Mouse (Mus musculus): Measurements from ENCODE around the gene Cxcr6. TPM values are rescaled to one million over a fixed set of nuclear protein-coding genes. Genes with fewer than 3 reads are reported as not detected.
"Not testable (repeated sequence)": the region's sequence is repeated elsewhere in the genome, so short reads cannot be mapped to it uniquely, and the experiment has no call there.

The Cxcr6 gene
- polyA plus RNA-seq (2016; fragmentation: Nextera tagmentation; extraction: Ambion mirVana): 0.37 and 0.48 TPM in 2 replicates

- ATAC-seq (ENCODE audit: insufficient number of reproducible peaks, low FRiP score): no peak
- H3K36me3 ChIP-seq: peaks cover 48% of the 10 kb centered on the region
- 83% methylated on average over 5 of the region's 5 CpGs for WGBS
- no peaks in the 10 kb centered on the region for H3K27me3 ChIP-seq (replicated peaks)
- no peaks in the 10 kb centered on the region for H3K9me3 ChIP-seq (replicated peaks)
- no peak within 1 kb of the TSS for H3K9ac ChIP-seq
- no peak within 1 kb of the TSS for H3K4me3 ChIP-seq
- H3K4me2 ChIP-seq: no peak within 1 kb of the TSS
- H3K4me1 ChIP-seq (replicated peaks): peaks cover 10% of the 10 kb centered on the region
- H3K27ac ChIP-seq (ENCODE audit: poor library complexity, severe bottlenecking): no peak within 1 kb of the TSS
These were observed at the start of gene Cxcr6 for GRCm38 (mm10) chr9:123806267-123806666. Gene Cxcr6 (plus strand): TSS chr9:123806475.

- H3K9me3 ChIP-seq (replicated peaks): no peaks in the 10 kb centered on the region
- ATAC-seq (ENCODE audit: insufficient number of reproducible peaks, low FRiP score): no peak
- 68% methylated on average over 3 of the region's 3 CpGs for WGBS
- no peak overlapping the region for H3K4me2 ChIP-seq
- H3K27me3 ChIP-seq (replicated peaks): no peaks in the 10 kb centered on the region
- H3K4me1 ChIP-seq (replicated peaks): no peaks in the 10 kb centered on the region
- no peak overlapping the region for H3K9ac ChIP-seq
- no peaks in the 10 kb centered on the region for H3K36me3 ChIP-seq
- H3K4me3 ChIP-seq: no peak overlapping the region
- H3K27ac ChIP-seq (ENCODE audit: poor library complexity, severe bottlenecking): no peak overlapping the region
These were observed 49.5 kb upstream of the Cxcr6 start for GRCm38 (mm10) chr9:123756752-123757151.

GRCm38 (mm10) chr9:123757326-123757725 is 48.9 kb upstream of the Cxcr6 start:
- H3K27ac ChIP-seq (ENCODE audit: poor library complexity, severe bottlenecking): no peak overlapping the region
- H3K4me3 ChIP-seq: no peak overlapping the region
- ATAC-seq (ENCODE audit: insufficient number of reproducible peaks, low FRiP score): no peak
- WGBS: 54% methylated on average over 2 of the region's 2 CpGs
- no peaks in the 10 kb centered on the region for H3K4me1 ChIP-seq (replicated peaks)
- H3K9ac ChIP-seq: no peak overlapping the region
- no peak overlapping the region for H3K4me2 ChIP-seq
- H3K36me3 ChIP-seq: no peaks in the 10 kb centered on the region
- no peaks in the 10 kb centered on the region for H3K27me3 ChIP-seq (replicated peaks)
- no peaks in the 10 kb centered on the region for H3K9me3 ChIP-seq (replicated peaks)

GRCm38 (mm10) chr9:123758156-123758555 is 48.1 kb upstream of the Cxcr6 start:
- Histone ChIP-seq H3K36me3 (no peaks in the 10 kb centered on the region), H3K27me3 (replicated peaks) (no peaks in the 10 kb centered on the region), H3K9ac (no peak overlapping the region), H3K9me3 (replicated peaks) (no peaks in the 10 kb centered on the region), H3K4me1 (replicated peaks) (no peaks in the 10 kb centered on the region), H3K27ac (ENCODE audit: poor library complexity, severe bottlenecking) (no peak overlapping the region), H3K4me3 (no peak overlapping the region), H3K4me2 (no peak overlapping the region)
- ATAC-seq (ENCODE audit: insufficient number of reproducible peaks, low FRiP score): no peak
- 68% methylated on average over 1 of the region's 1 CpGs for WGBS

GRCm38 (mm10) chr9:123758645-123759044 is 47.6 kb upstream of the Cxcr6 start:
- H3K4me2 ChIP-seq: no peak overlapping the region
- no peak overlapping the region for H3K9ac ChIP-seq
- H3K9me3 ChIP-seq (replicated peaks): no peaks in the 10 kb centered on the region
- H3K4me1 ChIP-seq (replicated peaks): no peaks in the 10 kb centered on the region
- H3K36me3 ChIP-seq: no peaks in the 10 kb centered on the region
- H3K27ac ChIP-seq (ENCODE audit: poor library complexity, severe bottlenecking): no peak overlapping the region
- H3K4me3 ChIP-seq: no peak overlapping the region
- WGBS: 66% methylated on average over 4 of the region's 4 CpGs
- ATAC-seq (ENCODE audit: insufficient number of reproducible peaks, low FRiP score): no peak
- H3K27me3 ChIP-seq (replicated peaks): no peaks in the 10 kb centered on the region

- Histone ChIP-seq H3K27me3 (replicated peaks) (no peaks in the 10 kb centered on the region), H3K9me3 (replicated peaks) (no peaks in the 10 kb centered on the region), H3K27ac (ENCODE audit: poor library complexity, severe bottlenecking) (no peak overlapping the region), H3K4me3 (no peak overlapping the region), H3K4me2 (no peak overlapping the region), H3K36me3 (no peaks in the 10 kb centered on the region), H3K9ac (no peak overlapping the region), H3K4me1 (replicated peaks) (no peaks in the 10 kb centered on the region)
- 76% methylated on average over 3 of the region's 3 CpGs for WGBS
- no peak for ATAC-seq (ENCODE audit: insufficient number of reproducible peaks, low FRiP score)
These were observed 45.5 kb upstream of the Cxcr6 start for GRCm38 (mm10) chr9:123760806-123761205.

- H3K4me3 ChIP-seq: no peak overlapping the region
These were observed 43.4 kb upstream of the Cxcr6 start for GRCm38 (mm10) chr9:123762886-123763285.

GRCm38 (mm10) chr9:123763771-123764170 is 42.5 kb upstream of the Cxcr6 start:
- no peak overlapping the region for H3K27ac ChIP-seq (ENCODE audit: poor library complexity, severe bottlenecking)
- H3K4me2 ChIP-seq: no peak overlapping the region
- H3K4me3 ChIP-seq: no peak overlapping the region
- H3K36me3 ChIP-seq: no peaks in the 10 kb centered on the region
- WGBS: 68% methylated on average over 3 of the region's 3 CpGs
- ATAC-seq (ENCODE audit: insufficient number of reproducible peaks, low FRiP score): no peak
- H3K9ac ChIP-seq: no peak overlapping the region
- no peaks in the 10 kb centered on the region for H3K27me3 ChIP-seq (replicated peaks)
- H3K4me1 ChIP-seq (replicated peaks): no peaks in the 10 kb centered on the region
- no peaks in the 10 kb centered on the region for H3K9me3 ChIP-seq (replicated peaks)

More at GRCm38 (mm10) chr9:123762886-123763285, 43.4 kb upstream of the Cxcr6 start:
- H3K27me3 ChIP-seq (replicated peaks): no peaks in the 10 kb centered on the region
- no peak for ATAC-seq (ENCODE audit: insufficient number of reproducible peaks, low FRiP score)
- H3K9me3 ChIP-seq (replicated peaks): no peaks in the 10 kb centered on the region
- H3K4me1 ChIP-seq (replicated peaks): no peaks in the 10 kb centered on the region
- no peak overlapping the region for H3K27ac ChIP-seq (ENCODE audit: poor library complexity, severe bottlenecking)
- H3K4me2 ChIP-seq: no peak overlapping the region
- 85% methylated on average over 4 of the region's 4 CpGs for WGBS
- no peak overlapping the region for H3K9ac ChIP-seq
- no peaks in the 10 kb centered on the region for H3K36me3 ChIP-seq

GRCm38 (mm10) chr9:123766996-123767395 is 39.3 kb upstream of the Cxcr6 start:
- ATAC-seq (ENCODE audit: insufficient number of reproducible peaks, low FRiP score): no peak
- WGBS: 77% methylated on average over 3 of the region's 3 CpGs
- Histone ChIP-seq H3K9me3 (replicated peaks) (no peaks in the 10 kb centered on the region), H3K27me3 (replicated peaks) (no peaks in the 10 kb centered on the region), H3K9ac (no peak overlapping the region), H3K27ac (ENCODE audit: poor library complexity, severe bottlenecking) (no peak overlapping the region), H3K4me2 (no peak overlapping the region), H3K4me3 (no peak overlapping the region), H3K36me3 (no peaks in the 10 kb centered on the region), H3K4me1 (replicated peaks) (no peaks in the 10 kb centered on the region)

- 63% methylated on average over 1 of the region's 1 CpGs for WGBS
- no peak overlapping the region for H3K4me2 ChIP-seq
These were observed 37.8 kb upstream of the Cxcr6 start for GRCm38 (mm10) chr9:123768443-123768842.

GRCm38 (mm10) chr9:123769532-123769931 is 36.7 kb upstream of the Cxcr6 start:
- no peak overlapping the region for H3K4me3 ChIP-seq
- H3K9ac ChIP-seq: no peak overlapping the region
- H3K27ac ChIP-seq (ENCODE audit: poor library complexity, severe bottlenecking): no peak overlapping the region
- H3K4me1 ChIP-seq (replicated peaks): no peaks in the 10 kb centered on the region
- 48% methylated on average over 6 of the region's 6 CpGs for WGBS
- H3K36me3 ChIP-seq: no peaks in the 10 kb centered on the region
- ATAC-seq (ENCODE audit: insufficient number of reproducible peaks, low FRiP score): no peak
- H3K27me3 ChIP-seq (replicated peaks): no peaks in the 10 kb centered on the region
- H3K4me2 ChIP-seq: no peak overlapping the region
- H3K9me3 ChIP-seq (replicated peaks): no peaks in the 10 kb centered on the region

More at GRCm38 (mm10) chr9:123768443-123768842, 37.8 kb upstream of the Cxcr6 start:
- Histone ChIP-seq H3K4me3 (no peak overlapping the region), H3K27ac (ENCODE audit: poor library complexity, severe bottlenecking) (no peak overlapping the region), H3K9ac (no peak overlapping the region), H3K9me3 (replicated peaks) (no peaks in the 10 kb centered on the region), H3K36me3 (no peaks in the 10 kb centered on the region), H3K4me1 (replicated peaks) (no peaks in the 10 kb centered on the region), H3K27me3 (replicated peaks) (no peaks in the 10 kb centered on the region)
- ATAC-seq (ENCODE audit: insufficient number of reproducible peaks, low FRiP score): no peak

- not testable (repeated sequence) for H3K9me3 ChIP-seq (replicated peaks); H3K4me1 ChIP-seq (replicated peaks); H3K27me3 ChIP-seq (replicated peaks); H3K27ac ChIP-seq (ENCODE audit: poor library complexity, severe bottlenecking); H3K4me2 ChIP-seq; H3K36me3 ChIP-seq; ATAC-seq (ENCODE audit: insufficient number of reproducible peaks, low FRiP score); H3K4me3 ChIP-seq; H3K9ac ChIP-seq
- WGBS: 35% methylated on average over 2 of the region's 2 CpGs
These were observed 33.0 kb upstream of the Cxcr6 start for GRCm38 (mm10) chr9:123773299-123773698.
